Mouse (Mus musculus) heart, embryonic 16.5 days (tissue): Measurements from ENCODE around the gene Coq10a. TPM values are rescaled to one million over a fixed set of nuclear protein-coding genes. Genes with fewer than 3 reads are reported as not detected.

Source experiments
- ATAC-seq: fragments of 200-750 bp; cut with Nextera tagmentation; replicated peaks from 2 replicates; pipeline ENCODE4 v1.8.0; 2017; ENCODE audit warnings: moderate number of reproducible peaks; ENCODE audit not compliant: insufficient read depth, low FRiP score; ENCODE audit errors: extremely low read depth
- H3K27ac ChIP-seq: fragments of 300-500 bp; sonication (generic); 2 replicates; pipeline ENCODE4 v1.5.1; 2014; ENCODE audit warnings: mild to moderate bottlenecking, low read length, control low read depth, moderate library complexity
- H3K27me3 ChIP-seq: fragments of 300-500 bp; sonication (generic); 2 replicates; pipeline ENCODE4 v1.6.1; 2014; ENCODE audit warnings: low read length, mixed read lengths; ENCODE audit not compliant: control insufficient read depth, insufficient read depth
- H3K36me3 ChIP-seq: fragments of 300-500 bp; sonication (generic); 2 replicates; pipeline ENCODE4 v1.6.1; 2014; ENCODE audit not compliant: control insufficient read depth, insufficient read depth
- H3K4me1 ChIP-seq: fragments of 300-500 bp; sonication (generic); 2 replicates; pipeline ENCODE4 v1.6.1; 2014; ENCODE audit warnings: low read length, mixed read lengths; ENCODE audit not compliant: control insufficient read depth, insufficient read depth
- H3K4me2 ChIP-seq: fragments of 300-500 bp; sonication (generic); 2 replicates; pipeline ENCODE4 v1.6.1; 2014; ENCODE audit warnings: low read depth, mild to moderate bottlenecking, control low read depth, low read length
- H3K4me3 ChIP-seq: fragments of 300-500 bp; sonication (generic); 2 replicates; pipeline ENCODE4 v1.5.1; 2014; ENCODE audit warnings: mild to moderate bottlenecking, control low read depth, low read length
- H3K9ac ChIP-seq: fragments of 300-500 bp; sonication (generic); 2 replicates; pipeline ENCODE4 v1.6.1; 2014; ENCODE audit warnings: low read length, control low read depth
- H3K9me3 ChIP-seq: fragments of 300-500 bp; sonication (generic); replicated peaks from 2 replicates; pipeline ENCODE4 v1.6.1; 2016; ENCODE audit warnings: low read length; ENCODE audit not compliant: control insufficient read depth
- WGBS: fragments of 180-500 bp; shearing (Covaris S2); extraction: QIAGEN DNeasy Blood & Tissue Kit; methylation state at CpG from one replicate; pipeline ENCODE4 v1.1.7; 2014; 5-methylcytosine and 5-hydroxymethylcytosine counted together
- polyA plus RNA-seq: library from polyadenylated mRNA; unstranded; fragments of >200 nt; fragmentation: Nextera tagmentation; extraction: Ambion mirVana; gene quantifications from 2 replicates; pipeline ENCODE4 v1.2.1, GENCODE M21; 2015

Coq10a gene
- polyA plus RNA-seq, 1 experiment from 2014 or later, result 13.4 TPM

DNA sequence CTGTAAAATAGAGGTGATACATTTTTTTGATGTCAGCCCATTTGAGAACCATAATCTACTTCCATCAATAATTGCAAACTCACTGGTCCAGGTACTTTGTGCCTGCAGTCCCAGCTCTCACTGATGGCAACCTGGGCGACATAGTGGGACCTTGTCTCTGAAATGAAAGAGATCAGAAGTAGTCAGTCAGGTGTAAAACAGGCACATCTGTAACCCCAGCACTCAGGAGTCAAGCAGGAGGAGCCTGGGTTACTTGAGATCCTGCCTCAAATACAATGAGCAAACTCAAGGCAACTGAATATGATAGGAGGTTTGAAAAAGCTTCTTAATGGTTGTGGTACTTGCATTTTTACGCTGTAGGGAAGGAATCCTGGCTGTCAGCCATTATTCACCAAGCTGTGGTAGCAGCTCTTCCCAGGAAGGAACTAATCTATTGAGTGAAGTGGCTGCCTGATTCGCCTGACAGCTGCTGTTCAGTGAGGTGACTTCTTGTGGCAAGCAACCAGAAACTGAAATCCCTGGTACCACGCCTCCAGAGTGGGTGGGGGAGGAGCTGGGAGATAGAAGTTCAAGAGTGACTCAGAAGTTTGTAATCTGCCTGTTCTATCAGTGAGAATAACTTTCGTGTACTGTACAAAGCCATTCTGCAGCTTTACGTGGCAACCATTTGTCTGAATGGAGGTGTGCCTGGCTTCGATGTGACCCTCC is 24.1 kb downstream of the Coq10a start:
- Histone ChIP-seq H3K27me3 (no peaks in the 10 kb centered on the region), H3K4me3 (peak overlapping the region; percentile 23), H3K4me2 (peak overlapping the region; percentile 46), H3K36me3 (no peaks in the 10 kb centered on the region; the same call in 1 of the 2 replicates), H3K9ac (0 out of 2 replicates have a peak overlapping the region, but pooled peaks have one; percentile 21), H3K4me1 (peaks cover 44% of the 10 kb centered on the region), H3K9me3 (no peaks in the 10 kb centered on the region), H3K27ac (peak overlapping the region; percentile 81)
- 5% methylated on average over 7 of the region's 7 CpGs for WGBS
- peak; percentile 93 for ATAC-seq

DNA sequence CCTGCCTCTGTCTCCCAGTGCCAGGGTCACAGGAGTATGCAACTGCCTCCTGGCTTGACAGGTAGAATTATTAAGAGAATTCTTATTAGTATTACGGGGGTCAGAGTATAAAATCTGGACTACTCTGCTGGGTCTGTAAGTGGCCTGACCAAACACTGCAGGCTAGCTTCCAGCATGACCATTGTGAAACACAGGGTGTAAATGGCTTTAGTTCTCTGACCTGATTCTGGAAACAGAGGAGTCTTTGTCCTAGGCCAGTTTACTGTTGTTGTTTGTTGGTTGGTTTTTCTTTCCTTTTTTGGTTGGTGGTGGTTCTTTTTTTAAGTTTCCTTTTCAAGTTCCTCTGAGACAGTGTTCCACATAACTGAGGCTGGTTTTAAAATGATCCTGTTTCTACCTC is 25.4 kb downstream of the Coq10a start:
- Histone ChIP-seq H3K27ac (peak overlapping the region; percentile 45; the same call in 1 of the 2 replicates), H3K4me1 (peaks cover 56% of the 10 kb centered on the region), H3K4me3 (no peak overlapping the region), H3K9me3 (no peaks in the 10 kb centered on the region), H3K27me3 (no peaks in the 10 kb centered on the region), H3K36me3 (no peaks in the 10 kb centered on the region), H3K9ac (no peak overlapping the region), H3K4me2 (no peak overlapping the region)
- ATAC-seq, result no peak
- WGBS, result 82% methylated on average over 1 of the region's 1 CpGs

- no peak overlapping the region for H3K27ac ChIP-seq
- peaks cover 58% of the 10 kb centered on the region for H3K4me1 ChIP-seq
- no peak for ATAC-seq
- no peaks in the 10 kb centered on the region for H3K27me3 ChIP-seq
- H3K36me3 ChIP-seq, result no peaks in the 10 kb centered on the region
- no peaks in the 10 kb centered on the region for H3K9me3 ChIP-seq
- H3K4me3 ChIP-seq, result no peak overlapping the region
- WGBS, result 48% methylated on average over 2 of the region's 2 CpGs
- H3K9ac ChIP-seq, result no peak overlapping the region
- H3K4me2 ChIP-seq, result no peak overlapping the region
Observed at GRCm38 (mm10) chr10:128340257-128340656, 28.5 kb downstream of the Coq10a start.

DNA sequence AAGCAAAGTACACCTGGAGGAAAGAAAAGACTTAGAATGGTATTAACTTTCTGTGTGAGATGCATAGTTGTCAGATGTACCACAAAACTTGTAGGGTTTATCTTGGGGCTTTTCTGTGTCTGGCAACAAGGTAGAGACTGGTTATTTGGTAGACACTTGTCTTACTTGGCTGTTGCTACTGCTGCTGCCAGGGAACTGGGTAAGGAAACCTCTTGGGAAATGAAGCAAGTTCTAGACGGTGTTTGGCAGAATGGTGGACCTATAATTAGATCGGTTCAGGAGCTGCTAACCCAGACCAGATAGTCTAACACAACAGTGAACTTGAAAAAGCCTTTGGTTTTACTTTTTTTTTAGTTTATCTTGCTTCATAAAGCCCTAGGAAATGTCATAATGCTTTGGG is 29.8 kb downstream of the Coq10a start:
- no peaks in the 10 kb centered on the region for H3K9me3 ChIP-seq
- peaks cover 49% of the 10 kb centered on the region for H3K4me1 ChIP-seq
- peak overlapping the region; percentile 97 for H3K27ac ChIP-seq
- H3K36me3 ChIP-seq, result no peaks in the 10 kb centered on the region
- peak overlapping the region; percentile 100 for H3K4me3 ChIP-seq
- H3K9ac ChIP-seq, result peak overlapping the region; percentile 98
- peak overlapping the region; percentile 86 for H3K4me2 ChIP-seq
- no peak for ATAC-seq
- no peaks in the 10 kb centered on the region for H3K27me3 ChIP-seq
- 23% methylated on average over 2 of the region's 2 CpGs for WGBS

GRCm38 (mm10) chr10:128338415-128338814 is 30.4 kb downstream of the Coq10a start:
- ATAC-seq, result no peak
- Histone ChIP-seq H3K27ac (peak overlapping the region; percentile 97), H3K4me1 (peaks cover 44% of the 10 kb centered on the region), H3K36me3 (no peaks in the 10 kb centered on the region), H3K9ac (peak overlapping the region; percentile 98), H3K9me3 (no peaks in the 10 kb centered on the region), H3K27me3 (no peaks in the 10 kb centered on the region), H3K4me3 (peak overlapping the region; percentile 100), H3K4me2 (peak overlapping the region; percentile 86)
- WGBS, result 10% methylated on average over 5 of the region's 5 CpGs

DNA sequence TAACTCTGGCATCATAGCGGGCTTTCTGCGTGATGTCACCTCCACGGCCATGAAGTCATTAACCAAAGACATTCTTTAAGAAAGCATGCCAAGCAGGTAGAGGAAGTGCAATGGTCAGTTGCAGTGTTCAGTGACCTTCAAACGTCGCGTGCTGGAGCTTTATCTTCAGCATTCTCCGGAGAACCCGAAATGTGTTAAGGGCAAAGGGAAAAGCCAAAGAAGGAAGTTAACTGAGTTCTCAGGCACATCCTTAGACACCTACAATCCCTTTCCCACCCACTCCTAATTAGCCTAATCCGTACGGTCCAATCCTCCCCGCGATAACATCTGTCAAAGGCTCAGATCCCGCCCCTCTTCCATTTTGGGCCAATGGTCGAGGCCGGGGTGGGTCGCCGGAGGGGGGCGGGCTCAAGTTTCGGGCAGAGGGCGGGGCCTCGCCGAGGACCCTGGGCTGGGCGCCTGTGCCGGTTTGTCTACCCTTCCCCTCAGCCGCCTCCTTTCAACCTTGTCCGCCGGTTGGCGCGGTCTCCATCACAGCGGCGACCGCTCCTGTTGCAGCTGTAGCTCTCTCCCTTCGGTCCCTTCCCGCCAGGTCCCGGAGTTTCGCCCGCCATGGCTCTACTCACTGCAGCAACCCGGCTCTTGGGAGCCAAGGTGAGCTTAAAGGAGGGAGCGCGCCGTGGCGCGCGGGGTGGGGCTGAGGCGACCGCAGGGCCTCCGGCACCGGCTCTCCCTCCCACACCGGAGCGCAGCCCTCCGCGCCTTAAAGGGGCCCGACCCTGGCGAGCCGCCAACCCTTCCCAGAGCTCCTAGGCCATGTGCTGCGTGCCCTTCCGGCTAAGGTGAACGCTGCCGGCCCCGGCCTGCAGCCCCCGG is 31.3 kb downstream of the Coq10a start, which contains the start of gene Cs:
TSS of gene Cs (plus strand) at position 429 of the 876 bp plus-strand sequence.
- Histone ChIP-seq H3K27ac (peak within 1 kb of the TSS; percentile 97), H3K27me3 (no peaks in the 10 kb centered on the region), H3K9me3 (no peaks in the 10 kb centered on the region), H3K4me2 (peak within 1 kb of the TSS; percentile 86), H3K4me1 (peaks cover 40% of the 10 kb centered on the region), H3K9ac (peak within 1 kb of the TSS; percentile 98), H3K4me3 (peak within 1 kb of the TSS; percentile 100), H3K36me3 (no peaks in the 10 kb centered on the region)
- ATAC-seq, result peak; percentile 98
- 1% methylated on average over 60 of the region's 61 CpGs for WGBS

DNA sequence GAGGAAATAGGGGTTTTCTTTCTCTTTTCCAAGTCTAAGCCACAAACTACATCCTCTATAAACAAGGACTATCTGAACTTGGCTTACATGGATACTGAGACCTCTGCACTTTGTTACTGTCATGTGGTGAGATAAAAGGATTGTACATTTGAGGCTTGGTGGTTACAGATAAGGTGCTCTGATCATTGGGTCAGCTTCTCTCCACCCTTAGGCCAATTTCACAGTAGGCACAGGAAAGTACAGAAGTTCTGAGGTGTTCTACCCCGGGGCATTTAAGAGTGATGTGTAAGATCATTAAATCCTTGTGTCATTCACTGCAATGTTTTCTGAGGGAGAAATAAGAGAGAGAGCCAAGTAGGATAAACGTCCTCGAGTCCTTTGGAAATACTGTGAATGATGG is 32.2 kb downstream of the Coq10a start:
- H3K9me3 ChIP-seq, result no peaks in the 10 kb centered on the region
- peak overlapping the region; percentile 77 for H3K4me2 ChIP-seq
- WGBS, result 70% methylated on average over 3 of the region's 3 CpGs
- no peak overlapping the region for H3K9ac ChIP-seq
- H3K27ac ChIP-seq, result peak overlapping the region; percentile 94
- H3K4me1 ChIP-seq, result peaks cover 35% of the 10 kb centered on the region
- no peaks in the 10 kb centered on the region for H3K27me3 ChIP-seq
- no peak for ATAC-seq
- H3K36me3 ChIP-seq, result no peaks in the 10 kb centered on the region
- no peak overlapping the region for H3K4me3 ChIP-seq

DNA sequence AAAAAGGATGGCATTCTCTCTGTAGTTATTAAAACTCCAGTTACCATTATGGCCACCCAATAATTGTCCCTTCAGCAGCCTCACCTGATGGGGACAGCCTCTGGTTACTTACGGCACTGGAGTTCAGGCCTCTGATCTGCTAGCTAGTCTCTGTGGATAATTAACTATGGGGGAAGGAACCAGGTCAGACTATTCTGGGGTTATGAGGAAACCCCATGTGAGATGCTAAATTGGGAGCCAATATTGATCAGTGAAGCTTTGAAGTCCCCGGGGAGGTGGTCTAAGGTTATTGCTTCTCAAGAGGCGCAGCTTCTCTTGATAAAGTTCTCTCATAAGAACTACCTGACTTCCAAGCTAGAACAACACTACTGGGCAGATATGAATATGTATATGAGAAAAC is 32.6 kb downstream of the Coq10a start:
- Histone ChIP-seq H3K4me2 (no peak overlapping the region), H3K36me3 (no peaks in the 10 kb centered on the region), H3K4me1 (peaks cover 31% of the 10 kb centered on the region), H3K27ac (peak overlapping the region; percentile 94), H3K4me3 (no peak overlapping the region), H3K27me3 (no peaks in the 10 kb centered on the region), H3K9ac (peak overlapping the region; percentile 42; the same call in 1 of the 2 replicates), H3K9me3 (no peaks in the 10 kb centered on the region)
- WGBS, result 85% methylated on average over 3 of the region's 3 CpGs
- ATAC-seq, result no peak

GRCm38 (mm10) chr10:128335582-128335981 is 33.2 kb downstream of the Coq10a start:
- Histone ChIP-seq H3K4me2 (no peak overlapping the region), H3K27ac (peak overlapping the region; percentile 94)

More at GRCm38 (mm10) chr10:128335582-128335981, 33.2 kb downstream of the Coq10a start:
- Histone ChIP-seq H3K36me3 (no peaks in the 10 kb centered on the region), H3K9me3 (no peaks in the 10 kb centered on the region), H3K4me1 (peaks cover 29% of the 10 kb centered on the region), H3K4me3 (no peak overlapping the region), H3K27me3 (no peaks in the 10 kb centered on the region), H3K9ac (no peak overlapping the region)
- 1% methylated on average over 4 of the region's 4 CpGs for WGBS
- no peak for ATAC-seq
